Mouse (Mus musculus): ENCODE data around the gene Lman2l. TPM values are rescaled to one million over a fixed set of nuclear protein-coding genes. Genes with fewer than 3 reads are reported as not detected.

Lman2l gene
- total RNA-seq, 2 experiments from 2014 or later = 5.9 to 25.0 TPM

- no peak for ATAC-seq (replicated peaks; ENCODE audit: poor library complexity, severe bottlenecking)
Observed at GRCm38 (mm10) chr1:36465641-36466160, 20.6 kb upstream of the Lman2l start.

DNA sequence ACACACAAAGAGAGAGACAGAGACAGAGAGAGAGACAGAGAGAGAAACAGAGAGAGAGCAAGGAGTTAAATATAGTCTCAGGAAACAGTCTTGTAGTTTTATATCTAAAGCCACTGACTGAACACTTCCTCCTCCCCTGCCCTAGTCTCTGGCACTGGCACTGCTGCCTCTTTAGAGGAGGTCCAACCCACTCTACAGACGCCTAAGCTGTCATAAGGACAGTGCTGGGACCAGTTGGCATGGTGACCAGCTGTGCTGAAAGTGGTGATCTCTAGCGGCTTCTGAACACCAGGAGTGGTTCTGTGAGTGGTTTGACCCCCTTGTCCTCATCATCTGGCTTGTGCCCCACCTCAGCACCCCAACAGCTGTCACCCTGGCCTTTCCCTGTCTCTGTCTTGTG, 16.8 kb upstream of the Lman2l start:
- peak; percentile 94 for ATAC-seq (replicated peaks; ENCODE audit: poor library complexity, severe bottlenecking)

- ATAC-seq (replicated peaks; ENCODE audit: poor library complexity, severe bottlenecking) = no peak
Observed at GRCm38 (mm10) chr1:36458169-36458568, 13.1 kb upstream of the Lman2l start.

DNA sequence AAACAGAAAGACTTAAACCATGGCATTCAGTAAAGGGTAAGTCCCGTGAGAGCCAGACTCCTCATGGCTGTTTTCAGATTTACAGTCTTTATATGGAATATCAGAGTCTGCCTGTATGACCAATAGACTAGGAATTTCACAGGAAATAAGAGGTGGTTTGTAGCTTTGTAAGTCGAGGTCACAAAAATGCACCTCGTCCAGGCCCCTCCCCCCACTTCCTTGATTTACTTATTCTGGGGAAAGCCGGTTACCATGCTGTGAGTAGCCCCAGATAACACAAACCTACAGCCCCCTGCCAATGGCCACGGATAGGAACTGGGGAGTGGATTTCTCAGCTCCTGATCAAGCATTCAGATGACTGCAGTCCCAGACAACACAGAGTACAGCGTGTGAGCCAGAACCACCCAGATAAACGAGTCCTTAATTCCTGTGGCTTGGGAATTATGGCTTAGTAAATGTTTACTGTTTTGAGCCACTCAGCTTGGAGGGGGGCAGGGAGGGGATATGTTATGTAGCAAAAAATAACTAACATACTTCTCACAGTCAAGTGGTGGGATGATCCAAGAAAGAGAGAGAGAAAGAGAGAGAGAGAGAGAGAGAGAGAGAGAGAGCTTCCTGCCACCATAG, 12.4 kb upstream of the Lman2l start:
- ATAC-seq (replicated peaks; ENCODE audit: poor library complexity, severe bottlenecking) = 0 out of 2 replicates have a peak, but pooled peaks have one; percentile 4

GRCm38 (mm10) chr1:36454055-36454815, 9.2 kb upstream of the Lman2l start:
- no peak for ATAC-seq (replicated peaks; ENCODE audit: poor library complexity, severe bottlenecking)

- ATAC-seq (replicated peaks; ENCODE audit: poor library complexity, severe bottlenecking) = no peak
Observed at GRCm38 (mm10) chr1:36446841-36447240, 1.8 kb upstream of the Lman2l start.

GRCm38 (mm10) chr1:36446106-36446824, 1.2 kb upstream of the Lman2l start:
- peak; percentile 71 for ATAC-seq (replicated peaks; ENCODE audit: poor library complexity, severe bottlenecking)

DNA sequence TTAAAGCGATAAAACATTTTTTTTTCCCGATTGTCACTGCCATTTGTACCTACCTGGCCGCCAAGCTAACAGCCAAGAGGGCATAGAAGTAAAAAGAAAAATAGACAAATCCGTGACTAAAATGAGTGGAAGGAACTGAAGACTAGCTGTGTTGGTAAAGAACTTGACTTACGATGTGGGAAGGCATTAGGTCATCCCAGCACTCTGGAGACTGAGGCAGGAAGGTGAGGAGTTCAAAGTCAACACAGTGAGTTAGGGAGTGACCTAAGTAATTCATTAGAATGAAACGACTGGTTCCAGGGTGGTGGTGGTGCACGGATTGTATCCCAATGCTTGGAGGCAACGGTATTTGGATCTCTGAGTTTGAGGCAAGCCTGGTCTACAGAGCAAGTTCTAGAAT, 437 bp upstream of the Lman2l start:
- ATAC-seq (replicated peaks; ENCODE audit: poor library complexity, severe bottlenecking) = no peak

GRCm38 (mm10) chr1:36441101-36441500, 4.0 kb downstream of the Lman2l start:
- ATAC-seq (replicated peaks; ENCODE audit: poor library complexity, severe bottlenecking) = no peak

GRCm38 (mm10) chr1:36437223-36437622, 7.8 kb downstream of the Lman2l start:
- no peak for ATAC-seq (replicated peaks; ENCODE audit: poor library complexity, severe bottlenecking)

- no peak for ATAC-seq (replicated peaks; ENCODE audit: poor library complexity, severe bottlenecking)
Observed at GRCm38 (mm10) chr1:36436515-36436914, 8.6 kb downstream of the Lman2l start.

- no peak for ATAC-seq (replicated peaks; ENCODE audit: poor library complexity, severe bottlenecking)
Observed at GRCm38 (mm10) chr1:36435071-36435470, 10.0 kb downstream of the Lman2l start.

- ATAC-seq (replicated peaks; ENCODE audit: poor library complexity, severe bottlenecking) = no peak
Observed at GRCm38 (mm10) chr1:36433616-36434015, 11.5 kb downstream of the Lman2l start.

DNA sequence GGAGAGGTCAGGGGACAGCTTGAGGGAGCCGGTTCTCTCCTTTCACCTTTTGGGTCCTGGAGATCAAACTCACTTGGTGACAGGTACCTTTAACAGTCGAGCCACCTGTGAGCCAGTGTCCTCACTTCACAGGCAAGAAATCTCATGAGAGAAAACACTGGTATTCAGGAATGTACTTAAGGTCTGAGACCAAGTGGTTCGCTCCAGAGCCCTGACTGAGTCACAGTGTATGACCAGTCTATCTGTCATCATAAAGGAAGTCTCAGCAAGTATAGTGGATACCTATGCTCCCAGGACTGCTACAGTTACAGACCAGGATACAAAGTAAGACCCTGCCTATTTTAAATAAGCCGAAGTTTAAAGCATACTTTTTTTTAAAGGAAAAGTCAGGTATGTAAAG, 12.1 kb downstream of the Lman2l start:
- no peak for ATAC-seq (replicated peaks; ENCODE audit: poor library complexity, severe bottlenecking)

DNA sequence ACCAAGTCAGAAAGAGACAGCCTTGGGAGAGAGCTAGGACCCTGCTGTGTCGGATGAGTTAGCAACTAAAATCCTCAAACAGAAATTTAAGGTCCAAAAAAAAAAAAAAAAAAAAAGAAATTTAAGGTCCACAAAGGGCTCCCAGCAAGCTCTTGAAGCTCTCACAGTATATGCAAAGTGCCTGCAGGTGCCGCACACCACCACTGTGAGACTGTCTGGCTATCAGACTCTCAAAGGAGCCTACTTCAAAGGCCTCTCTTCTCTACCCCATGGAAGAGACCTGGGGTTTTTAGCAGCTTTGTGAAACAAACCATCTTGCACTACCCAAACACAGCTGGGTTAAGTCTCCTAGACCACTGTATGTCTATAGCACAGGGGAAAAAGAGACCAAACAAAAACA, 15.6 kb downstream of the Lman2l start:
- no peak for ATAC-seq (replicated peaks; ENCODE audit: poor library complexity, severe bottlenecking)

DNA sequence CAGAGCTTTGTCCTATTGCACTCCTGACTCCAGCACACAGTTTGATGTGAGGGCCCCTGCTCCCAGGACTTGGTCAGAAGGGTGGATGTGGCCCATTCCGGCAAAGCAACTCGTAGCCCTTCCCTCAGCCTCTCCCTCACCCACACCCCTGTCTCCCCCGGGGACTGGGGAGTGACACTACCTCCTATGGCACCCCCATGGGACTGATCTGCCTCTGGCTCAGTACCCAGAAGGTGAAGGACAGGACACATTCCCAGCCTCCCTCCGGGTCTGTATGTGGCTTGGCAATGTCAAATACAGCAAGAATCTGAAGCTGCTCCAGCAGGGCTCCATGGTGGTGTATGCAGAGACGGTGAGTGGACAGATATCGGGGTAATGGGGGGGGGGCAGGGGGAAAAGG, 40.5 kb downstream of the Lman2l start:
- ATAC-seq (replicated peaks; ENCODE audit: poor library complexity, severe bottlenecking) = no peak

GRCm38 (mm10) chr1:36401509-36401908, 43.6 kb downstream of the Lman2l start:
- no peak for ATAC-seq (replicated peaks; ENCODE audit: poor library complexity, severe bottlenecking)

DNA sequence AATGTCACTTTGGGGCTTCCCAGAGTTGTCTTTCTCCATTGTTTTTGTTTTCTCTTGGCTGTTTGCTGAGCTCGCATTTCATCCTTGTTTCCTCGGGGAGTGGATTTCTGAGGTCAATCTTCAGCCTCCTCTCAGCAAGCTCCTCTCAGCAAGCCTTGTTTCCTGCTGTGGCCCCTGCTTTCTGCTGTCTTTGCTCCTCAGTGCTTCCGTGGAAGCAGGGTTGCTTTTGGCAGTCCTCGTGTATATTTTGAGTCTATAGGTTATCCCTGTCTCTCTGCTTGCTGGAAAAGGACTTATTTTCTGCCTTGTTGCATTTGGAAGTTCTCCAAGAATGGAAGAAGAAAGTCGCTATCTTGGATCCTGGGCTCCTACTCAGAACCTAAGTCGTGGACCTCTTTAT, 48.0 kb downstream of the Lman2l start:
- ATAC-seq (replicated peaks; ENCODE audit: poor library complexity, severe bottlenecking) = no peak

DNA sequence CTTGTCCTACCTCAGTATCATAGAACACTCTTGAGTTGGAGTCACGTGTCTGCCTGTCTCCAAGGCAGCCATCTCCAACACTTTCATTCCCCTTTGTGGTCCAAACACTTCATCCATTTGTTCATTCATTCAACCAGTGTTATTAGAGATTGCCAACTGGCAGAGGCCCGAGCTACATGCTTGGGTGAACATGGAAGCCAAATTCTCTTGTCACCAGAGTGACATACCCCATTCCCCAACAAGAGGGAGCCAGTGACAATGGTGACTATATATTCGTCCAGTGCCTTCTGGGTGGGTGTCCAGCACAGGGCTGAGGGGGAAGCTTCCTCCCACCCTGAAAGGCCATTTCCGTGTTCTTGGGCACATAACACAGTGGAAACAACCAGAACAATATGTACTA, 65.5 kb downstream of the Lman2l start:
- ATAC-seq (replicated peaks; ENCODE audit: poor library complexity, severe bottlenecking) = no peak

GRCm38 (mm10) chr1:36378880-36379279, 66.2 kb downstream of the Lman2l start:
- ATAC-seq (replicated peaks; ENCODE audit: poor library complexity, severe bottlenecking) = no peak
